Mouse (Mus musculus): ENCODE data around the gene Mfap3l.
"Not testable (repeated sequence)": the region's sequence is repeated elsewhere in the genome, so short reads cannot be mapped to it uniquely, and the experiment has no call there.

Gene Mfap3l

DNA sequence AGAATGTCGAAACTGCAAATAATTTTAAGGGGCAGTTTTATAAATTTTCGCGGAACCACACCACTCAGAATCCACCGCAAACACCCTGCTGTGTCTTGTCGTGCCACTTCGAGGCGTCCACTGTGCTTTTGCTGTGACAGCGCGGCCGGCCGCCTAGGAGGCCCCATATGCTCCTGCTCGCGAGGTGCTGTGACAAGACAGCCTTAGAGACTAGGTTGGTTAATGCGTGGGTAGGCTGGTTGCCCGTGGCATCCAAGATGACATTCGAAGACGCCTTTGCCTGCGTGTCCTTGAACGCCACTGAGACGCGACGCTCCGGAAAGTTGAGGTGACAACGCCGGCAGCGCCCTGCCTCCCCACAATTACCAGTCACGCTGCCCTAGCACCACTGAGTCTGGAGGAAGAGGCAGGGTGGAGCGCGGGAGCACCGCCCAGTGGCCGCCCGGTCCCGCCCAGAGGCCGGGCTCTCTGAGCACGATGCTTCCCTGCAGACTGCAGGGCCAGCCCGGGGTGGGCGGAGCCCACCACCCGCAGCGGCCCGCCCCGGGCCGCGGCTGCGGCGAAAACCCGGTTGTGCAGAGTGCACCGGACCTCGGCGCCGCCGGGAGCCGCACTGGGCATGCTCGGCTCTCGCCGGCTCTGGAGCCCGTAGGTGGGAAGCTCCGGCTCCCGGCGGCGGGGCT lies at the start of gene Mfap3l:
Mfap3l (plus strand) TSS at position 578 of the 683 bp plus-strand sequence.
- DNase-seq, result peak; percentile 93

DNA sequence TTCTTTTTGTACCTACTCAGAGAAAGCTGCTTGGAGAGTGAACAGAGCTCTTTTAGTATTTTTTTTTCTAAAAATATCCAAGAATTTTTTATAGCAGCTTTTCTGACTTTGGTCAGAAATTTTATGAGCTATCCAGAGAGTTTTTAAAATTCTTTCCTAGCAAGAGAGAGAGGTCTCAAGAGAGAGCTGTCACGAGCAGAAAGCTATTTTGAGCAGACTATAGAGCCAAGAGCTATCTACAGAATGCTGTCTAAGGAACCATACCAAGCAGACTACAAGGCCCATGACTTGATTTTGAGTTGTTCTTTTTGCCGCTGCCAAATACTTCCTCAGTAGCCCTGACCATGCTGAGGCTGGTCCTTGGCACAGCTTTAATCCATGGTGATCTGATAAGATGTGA lies 49.3 kb upstream of the Mfap3l start:
- no peak for DNase-seq

GRCm38 (mm10) chr8:60591352-60592105 lies 41.1 kb upstream of the Mfap3l start:
- DNase-seq, result not testable (repeated sequence)

- peak; percentile 18 for DNase-seq
These were observed 37.9 kb upstream of the Mfap3l start for GRCm38 (mm10) chr8:60594761-60595160.

DNA sequence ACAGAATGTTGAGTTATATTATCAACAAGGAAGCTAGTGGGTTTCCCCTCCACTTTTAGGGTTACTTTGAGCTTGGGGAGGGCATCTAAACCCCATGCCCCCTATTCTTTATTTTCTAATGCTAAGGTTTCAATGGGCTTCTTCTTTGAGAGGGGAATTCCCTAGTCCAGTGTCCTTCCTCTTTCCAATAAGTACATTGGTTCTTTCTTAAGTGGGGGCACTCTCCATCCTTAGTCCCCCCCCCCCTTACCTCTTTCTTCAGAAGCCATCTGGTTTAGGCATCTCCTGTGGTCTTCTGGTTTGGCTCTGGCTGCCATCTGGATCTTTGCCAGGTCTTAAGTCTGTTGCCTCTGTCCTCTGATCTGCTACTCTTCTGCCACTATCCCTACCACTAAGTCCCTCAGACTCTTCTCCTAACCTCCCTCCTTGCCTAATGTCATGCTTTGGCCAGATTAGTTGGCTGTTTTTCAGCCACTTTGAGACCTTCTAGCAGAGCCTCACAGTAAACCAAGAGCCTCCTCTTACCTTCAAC lies 21.0 kb upstream of the Mfap3l start:
- DNase-seq, result no peak

DNA sequence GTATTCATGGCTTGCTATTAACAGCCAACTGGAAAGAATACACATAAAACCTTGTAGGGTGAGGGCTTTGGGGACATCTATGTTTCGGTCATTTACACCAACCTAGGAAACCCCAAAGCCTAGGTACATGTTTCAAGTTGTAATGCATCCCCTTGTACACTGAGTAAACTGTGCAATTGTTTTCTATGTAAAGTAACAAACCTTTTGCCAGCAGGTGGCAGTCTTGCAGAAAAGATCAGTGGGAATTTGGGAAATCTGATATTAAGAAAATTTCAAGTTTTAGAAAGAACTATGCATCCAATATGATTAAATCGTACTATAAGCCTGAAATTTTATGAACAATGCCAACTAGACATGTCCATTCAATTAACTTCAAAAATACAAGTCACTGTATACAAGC lies 15.7 kb upstream of the Mfap3l start:
- peak; percentile 58 for DNase-seq

DNA sequence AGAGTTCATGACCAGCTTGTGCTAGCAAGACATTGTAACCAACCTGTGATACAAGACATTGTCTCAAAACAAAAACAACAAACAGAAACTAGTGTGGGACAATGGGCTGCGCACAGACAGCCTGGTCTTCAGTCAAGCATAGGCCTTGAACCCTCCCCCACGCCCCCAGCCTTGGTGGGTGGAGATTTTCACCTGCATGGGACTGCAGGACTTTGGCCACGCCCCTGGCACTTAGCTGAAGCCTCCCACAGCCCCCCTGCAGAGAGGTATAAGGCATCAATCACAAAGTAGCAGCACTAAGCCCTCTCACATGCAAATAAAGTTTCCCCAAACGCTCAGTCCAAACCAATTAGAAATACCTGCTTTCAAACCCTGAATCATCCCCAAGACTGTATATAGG lies 11.1 kb upstream of the Mfap3l start:
- DNase-seq, result no peak

DNA sequence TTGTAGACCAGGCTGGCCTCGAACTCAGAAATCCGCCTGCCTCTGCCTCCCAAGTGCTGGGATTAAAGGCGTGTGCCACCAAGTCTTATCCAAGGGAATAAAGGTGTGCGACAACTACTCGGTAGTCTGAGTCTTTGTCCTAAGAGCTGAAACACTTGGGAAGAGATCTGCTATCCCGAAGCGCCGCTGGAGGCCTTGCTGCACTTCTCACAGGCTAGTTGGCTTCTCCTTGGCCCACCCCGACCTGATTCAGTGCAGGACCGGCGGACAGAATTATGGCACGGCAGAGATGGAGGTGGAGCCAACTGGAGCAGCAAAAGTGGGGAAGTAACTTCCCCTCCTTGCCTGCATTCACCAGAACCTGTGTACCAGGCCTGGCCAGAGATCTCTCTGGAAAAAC lies 10.6 kb upstream of the Mfap3l start:
- no peak for DNase-seq

DNA sequence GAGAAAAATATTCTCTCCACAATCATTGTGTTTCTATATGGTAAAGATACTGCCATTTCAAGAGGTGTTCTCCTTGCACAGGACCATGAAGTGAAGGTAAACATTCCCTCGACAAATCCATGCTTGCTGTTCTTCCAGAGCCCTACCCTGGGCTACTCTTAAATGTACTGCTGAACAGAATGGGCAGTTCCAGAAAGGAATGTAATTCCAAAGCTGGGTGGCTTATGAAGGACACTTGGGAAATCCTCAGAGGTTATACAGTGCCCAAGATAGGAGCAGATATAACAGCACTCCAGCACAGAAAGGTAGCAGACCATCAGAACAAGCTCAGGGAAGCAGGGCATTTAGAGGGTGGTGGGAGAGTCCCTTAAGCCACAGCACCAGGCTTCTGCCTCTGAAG lies 9.2 kb upstream of the Mfap3l start:
- DNase-seq, result no peak

GRCm38 (mm10) chr8:60624722-60625121 lies 7.9 kb upstream of the Mfap3l start:
- no peak for DNase-seq

- no peak for DNase-seq
These were observed 4.7 kb upstream of the Mfap3l start for GRCm38 (mm10) chr8:60627937-60628336.

- DNase-seq, result no peak
These were observed 3.6 kb upstream of the Mfap3l start for GRCm38 (mm10) chr8:60629059-60629458.

DNA sequence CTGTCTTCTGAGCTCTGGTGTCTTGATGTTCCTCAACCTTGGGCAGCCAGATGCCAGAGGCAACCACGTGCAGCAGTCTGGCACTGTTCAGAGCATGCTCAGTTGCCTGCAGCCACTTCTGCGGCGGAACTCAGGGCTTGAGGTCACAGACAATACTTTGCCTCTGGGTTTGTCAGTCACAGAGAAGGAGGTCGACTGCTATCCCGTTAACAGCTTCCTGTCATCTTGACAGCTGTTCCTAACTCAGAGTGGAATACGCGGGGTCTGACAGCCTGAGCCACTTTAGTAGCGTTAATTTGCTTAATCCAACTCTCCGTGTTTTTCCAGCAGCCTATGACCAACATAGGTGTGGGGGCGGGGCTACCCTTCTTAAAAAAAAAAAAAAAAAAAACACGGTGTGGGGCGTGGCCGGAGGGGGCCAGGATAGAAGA lies 1.1 kb upstream of the Mfap3l start:
- peak; percentile 88 for DNase-seq

- DNase-seq, result no peak
These were observed 467 bp downstream of the Mfap3l start for GRCm38 (mm10) chr8:60632933-60633655.

- DNase-seq, result no peak
These were observed 2.3 kb downstream of the Mfap3l start for GRCm38 (mm10) chr8:60634921-60635320.

DNA sequence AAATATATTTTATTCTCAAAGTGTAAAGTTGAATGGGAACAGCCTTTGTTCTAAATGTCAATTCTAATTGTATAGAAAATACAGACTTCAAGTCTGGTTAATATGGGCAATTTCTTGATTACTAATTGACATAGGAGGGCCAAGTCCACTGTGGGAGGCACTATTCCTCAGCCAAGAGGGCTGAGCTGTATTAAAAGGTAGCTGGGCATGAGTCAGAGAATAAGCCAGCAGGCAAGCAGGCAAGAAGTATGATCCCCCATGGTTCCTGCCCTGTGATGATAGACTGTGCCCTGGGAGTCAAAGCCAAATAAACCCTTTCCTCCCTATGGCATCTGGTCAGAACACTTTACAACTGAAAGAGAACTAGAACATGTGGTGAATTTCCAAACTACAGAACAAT lies 3.2 kb downstream of the Mfap3l start:
- DNase-seq, result no peak

DNA sequence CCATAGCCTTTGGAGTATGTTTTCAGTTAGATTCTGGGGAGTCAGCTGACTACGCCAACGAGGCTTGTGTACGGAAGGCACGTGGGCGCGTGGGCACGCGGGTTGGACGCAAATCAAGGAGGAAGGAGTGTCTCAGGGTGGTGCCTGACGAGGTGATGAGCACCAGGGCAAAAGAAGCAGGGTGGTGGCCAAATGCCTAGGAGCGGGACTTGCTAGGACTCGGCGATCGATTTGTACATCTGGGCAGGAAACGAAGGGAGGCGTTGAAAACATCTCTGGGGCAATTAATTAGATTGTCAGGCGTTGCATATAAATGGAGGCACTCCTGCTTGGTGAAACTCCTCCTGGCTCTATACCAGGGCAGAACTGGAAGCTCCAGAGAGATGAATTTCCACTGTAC lies 7.4 kb downstream of the Mfap3l start:
- no peak for DNase-seq

DNA sequence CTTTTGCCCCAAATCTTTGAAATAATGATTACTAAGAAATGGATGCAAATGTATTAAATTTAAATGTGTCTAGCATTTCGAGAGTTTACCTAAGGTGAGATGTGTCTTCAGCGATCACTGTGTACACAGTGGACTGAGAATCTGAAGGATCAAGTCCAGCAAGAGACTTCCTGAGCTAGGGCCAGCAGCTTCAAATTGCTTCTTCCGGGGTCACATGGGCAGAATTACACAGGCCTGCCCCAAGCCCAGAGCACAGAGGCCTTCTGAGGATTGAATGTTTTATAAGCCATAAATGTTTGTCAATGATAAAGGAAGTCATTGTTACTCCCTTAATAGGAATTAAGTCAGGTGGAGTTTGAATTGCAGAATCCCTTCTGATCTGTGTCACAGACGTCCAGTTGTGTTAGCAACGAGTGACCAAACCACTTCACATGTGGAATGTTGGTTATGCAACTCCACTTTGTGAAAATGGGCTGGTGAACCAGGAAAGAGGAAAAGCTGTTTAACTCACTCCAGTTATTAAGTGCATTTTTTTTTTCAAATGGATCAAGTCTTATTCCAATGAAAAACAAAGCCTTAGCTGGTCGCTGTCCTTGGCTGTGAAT lies 10.9 kb downstream of the Mfap3l start:
- DNase-seq, result no peak

DNA sequence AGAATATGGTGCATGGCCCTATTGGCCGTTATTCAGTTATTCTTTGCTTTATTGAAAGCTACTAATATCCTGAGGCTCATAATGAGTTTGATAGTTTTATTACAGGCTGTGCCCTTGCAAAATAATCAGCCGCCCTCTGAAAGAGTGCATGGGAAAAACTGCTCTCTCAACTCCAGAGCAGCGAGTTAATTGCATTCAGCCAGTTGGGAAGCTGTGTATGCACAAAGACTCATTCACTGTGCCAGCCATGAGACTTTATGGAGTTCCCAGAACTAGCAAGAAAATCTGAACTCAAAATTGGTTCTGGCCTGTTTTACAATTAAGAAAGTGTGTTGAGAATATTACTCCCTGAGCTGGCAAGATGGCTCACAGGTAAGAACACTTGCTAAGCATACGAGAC lies 12.5 kb downstream of the Mfap3l start:
- no peak for DNase-seq

DNA sequence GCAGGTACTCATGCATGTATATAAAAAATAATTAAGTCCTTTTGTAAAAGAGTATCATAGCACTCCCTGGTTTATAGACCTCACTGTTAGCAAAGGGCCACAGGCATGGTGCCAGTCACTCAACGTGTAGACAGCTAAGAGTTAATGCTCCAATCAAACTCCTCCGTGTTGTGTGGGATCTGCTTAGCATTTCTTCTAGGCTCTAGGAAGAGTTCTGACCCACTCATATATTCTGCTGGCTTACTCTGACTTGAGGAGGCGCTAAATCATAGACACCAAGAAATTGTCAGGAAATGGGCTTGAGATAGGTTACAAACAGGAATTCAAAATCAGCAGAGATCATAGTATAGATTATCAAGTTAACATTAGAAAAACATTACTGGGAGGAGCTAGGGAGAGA lies 13.3 kb downstream of the Mfap3l start:
- no peak for DNase-seq

GRCm38 (mm10) chr8:60647291-60647690 lies 14.7 kb downstream of the Mfap3l start:
- DNase-seq, result no peak

GRCm38 (mm10) chr8:60649081-60649480 lies 16.5 kb downstream of the Mfap3l start:
- DNase-seq, result no peak

DNA sequence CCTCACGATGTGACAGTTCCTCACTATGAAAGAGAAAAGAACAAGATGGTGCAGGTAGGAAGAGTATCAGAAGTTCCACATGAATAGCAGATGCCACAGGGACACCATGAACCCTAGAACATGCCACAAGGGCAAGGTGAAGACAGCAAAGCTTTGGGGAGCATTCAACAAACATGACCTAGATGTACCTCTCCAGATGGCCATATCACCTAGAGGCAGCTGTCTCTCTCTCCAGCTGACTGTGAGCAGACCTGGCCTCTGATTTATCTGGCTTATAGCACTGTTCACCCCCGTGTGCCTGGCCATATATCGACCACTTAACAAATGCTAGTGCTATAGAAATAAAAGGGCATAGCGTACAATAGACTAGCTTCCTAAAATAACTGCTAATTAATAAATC lies 17.5 kb downstream of the Mfap3l start:
- peak; percentile 60 for DNase-seq
